Mouse (Mus musculus) erythroblast, embryonic 14.5 days (primary cell): ENCODE data around the gene Tas2r114.

Source experiments
- GATA1 ChIP-seq: IDR thresholded peaks from 2 replicates; pipeline ENCODE4 v1.6.1; 2012; ENCODE audit warnings: low read length, inconsistent platforms, mixed read lengths
- TAL1 ChIP-seq: IDR thresholded peaks from 3 replicates; pipeline ENCODE4 v1.6.1; 2012; ENCODE audit warnings: low read length, inconsistent platforms, mixed read lengths

GRCm38 (mm10) chr6:131687395-131687794 lies 2.5 kb downstream of the Tas2r114 start, which contains the start of gene Tas2r105:
- TF ChIP-seq GATA1 (no peak), TAL1 (no peak)
